Comparison of ENCODE assay signal across 8 mouse cellular contexts in genomic region chr5:92106327-92107125, GRCm38 (mm10). TPM values are rescaled to one million over a fixed set of nuclear protein-coding genes. Genes with fewer than 3 reads are reported as not detected.
DNase-seq lines count a peak whose midpoint lies in the region; ATAC-seq and TF ChIP-seq lines count a peak whose summit lies in the region.

No protein-coding gene starts in this region.

- TF ChIP-seq POLR2A in bone marrow macrophage, adult 2 months (IDR thresholded peaks at IDR 0.05; ENCODE audit: borderline replicate concordance, low read depth, low read length) = no peak

- no peak overlapping the region for H3K27ac ChIP-seq in hindbrain, embryonic 12.5 days
- no peak overlapping the region for H3K27ac ChIP-seq in hindbrain, embryonic 10.5 days
- H3K27ac ChIP-seq in bone marrow macrophage, adult 2 months (ENCODE audit: insufficient read depth, low read depth, low read length) = peak overlapping the region; percentile 93
- peak overlapping the region; percentile 30; the same call in 1 of the 2 replicates for H3K27ac ChIP-seq in kidney, embryonic 16.5 days (ENCODE audit: low read length)

- DNase-seq in hindbrain, embryonic 10.5 days (ENCODE audit: low spot score) = no peak
- DNase-seq in CD4-positive helper T cell, adult 2 months (ENCODE audit: low read depth, low spot score) = peak; percentile 18
- peak; percentile 34 for DNase-seq in thymus, postnatal 4 days
- no peak for DNase-seq in frontal cortex, postnatal 36 days (ENCODE audit: low spot score in 2 of 2)
- DNase-seq in adrenal gland, postnatal 10 days = no peak

- no peak overlapping the region for H3K9ac ChIP-seq in hindbrain, embryonic 12.5 days
- H3K9ac ChIP-seq in kidney, embryonic 16.5 days (replicated peaks; ENCODE audit: low read length) = no peak overlapping the region

- no peak overlapping the region for H3K4me2 ChIP-seq in hindbrain, embryonic 12.5 days (replicated peaks)
- no peak overlapping the region for H3K4me2 ChIP-seq in kidney, embryonic 16.5 days (replicated peaks; ENCODE audit: low read depth, low read length)

- H3K4me1 ChIP-seq in hindbrain, embryonic 12.5 days = peaks cover 2% of the 10 kb centered on the region; the same call in 1 of the 2 replicates
- H3K4me1 ChIP-seq in hindbrain, embryonic 10.5 days (replicated peaks) = 0 out of 2 replicates have a peak, but pooled peaks cover 4% of the 10 kb centered on the region
- peaks cover 35% of the 10 kb centered on the region for H3K4me1 ChIP-seq in bone marrow macrophage, adult 2 months (ENCODE audit: control insufficient read depth, insufficient read depth, low read length)
- peaks cover 11% of the 10 kb centered on the region for H3K4me1 ChIP-seq in kidney, embryonic 16.5 days (ENCODE audit: insufficient read depth, low read length)

- WGBS in hindbrain, embryonic 12.5 days = 49% methylated on average over 10 of the region's 10 CpGs
- 49% methylated on average over 10 of the region's 10 CpGs for WGBS in hindbrain, embryonic 10.5 days
- 50% methylated on average over 10 of the region's 10 CpGs for WGBS in kidney, embryonic 16.5 days

- no peak for TF ChIP-seq CTCF in bone marrow macrophage, adult 2 months (IDR thresholded peaks at IDR 0.05; ENCODE audit: low read depth, low read length)

- H3K9me3 ChIP-seq in hindbrain, embryonic 12.5 days (replicated peaks) = no peaks in the 10 kb centered on the region
- H3K9me3 ChIP-seq in hindbrain, embryonic 10.5 days = no peaks in the 10 kb centered on the region
- no peaks in the 10 kb centered on the region for H3K9me3 ChIP-seq in kidney, embryonic 16.5 days (ENCODE audit: low read length)

- ATAC-seq in hindbrain, embryonic 12.5 days (ENCODE audit: low FRiP score) = peak; percentile 16; the same call in 1 of the 2 replicates
- ATAC-seq in kidney, embryonic 16.5 days (ENCODE audit: low FRiP score, low TSS enrichment) = peak; percentile 28; the same call in 1 of the 2 replicates

- no peak overlapping the region for H3K4me3 ChIP-seq in hindbrain, embryonic 12.5 days
- no peak overlapping the region for H3K4me3 ChIP-seq in hindbrain, embryonic 10.5 days
- H3K4me3 ChIP-seq in bone marrow macrophage, adult 2 months (ENCODE audit: insufficient read depth, low read length) = 0 out of 2 replicates have a peak overlapping the region, but pooled peaks have one; percentile 0
- H3K4me3 ChIP-seq in kidney, embryonic 16.5 days (ENCODE audit: low read length) = no peak overlapping the region

- no peaks in the 10 kb centered on the region for H3K27me3 ChIP-seq in hindbrain, embryonic 12.5 days
- H3K27me3 ChIP-seq in hindbrain, embryonic 10.5 days (ENCODE audit: insufficient read depth, poor library complexity, severe bottlenecking) = no peaks in the 10 kb centered on the region
- no peaks in the 10 kb centered on the region for H3K27me3 ChIP-seq in kidney, embryonic 16.5 days (ENCODE audit: insufficient read depth, low read length)

- no peaks in the 10 kb centered on the region for H3K36me3 ChIP-seq in hindbrain, embryonic 12.5 days
- no peaks in the 10 kb centered on the region for H3K36me3 ChIP-seq in hindbrain, embryonic 10.5 days
- no peaks in the 10 kb centered on the region for H3K36me3 ChIP-seq in kidney, embryonic 16.5 days (ENCODE audit: insufficient read depth, low read length)

RNA-seq across cellular contexts. Expression of gene G3bp2, which starts 23.0 kb away (rescaled TPM):
- polyA plus RNA-seq in hindbrain, embryonic 12.5 days (2016; fragmentation: Nextera tagmentation; extraction: Ambion mirVana) = 334 and 368 TPM in 2 replicates
- 273 and 276 TPM in 2 replicates for polyA plus RNA-seq in hindbrain, embryonic 10.5 days (2016; fragmentation: Nextera tagmentation; extraction: Ambion mirVana)
- 100 and 112 TPM in 2 replicates for polyA plus RNA-seq in bone marrow macrophage, adult 2 months (2012; ENCODE audit: insufficient read depth, insufficient read length, missing spikeins)
- 155 and 169 TPM in 2 replicates for polyA plus RNA-seq in kidney, embryonic 16.5 days (2015; fragmentation: Nextera tagmentation; extraction: Ambion mirVana)
- total RNA-seq in adrenal gland, postnatal 10 days (2021) = 10 to 100 TPM; 92.8 to 96.6 TPM

RNA-seq across cellular contexts. Expression of gene Uso1, which starts 31.2 kb away (rescaled TPM):
- polyA plus RNA-seq in hindbrain, embryonic 12.5 days (2016; fragmentation: Nextera tagmentation; extraction: Ambion mirVana) = 55.4 and 55.6 TPM in 2 replicates
- polyA plus RNA-seq in hindbrain, embryonic 10.5 days (2016; fragmentation: Nextera tagmentation; extraction: Ambion mirVana) = 36.6 and 38.5 TPM in 2 replicates
- polyA plus RNA-seq in bone marrow macrophage, adult 2 months (2012; ENCODE audit: insufficient read depth, insufficient read length, missing spikeins) = 44.4 and 47.3 TPM in 2 replicates
- polyA plus RNA-seq in kidney, embryonic 16.5 days (2015; fragmentation: Nextera tagmentation; extraction: Ambion mirVana) = 40.0 and 40.5 TPM in 2 replicates
- total RNA-seq in adrenal gland, postnatal 10 days (2021) = 10 to 100 TPM; 64.1 to 71.5 TPM

Comparison
In these comparisons a context has a peak if more than half of its experiments do, and no peak if none do; other contexts are left out.
1. H3K27ac ChIP-seq: peak in bone marrow macrophage, adult 2 months (single experiment) and kidney, embryonic 16.5 days (single experiment); none in hindbrain, embryonic 12.5 days (single experiment) and hindbrain, embryonic 10.5 days (single experiment).
2. DNase-seq: peak in CD4-positive helper T cell, adult 2 months (single experiment) and thymus, postnatal 4 days (single experiment); none in hindbrain, embryonic 10.5 days (single experiment), frontal cortex, postnatal 36 days (0 of 2) and adrenal gland, postnatal 10 days (single experiment).